ENCODE assay signal across 10 mouse cellular contexts in the genomic region with DNA sequence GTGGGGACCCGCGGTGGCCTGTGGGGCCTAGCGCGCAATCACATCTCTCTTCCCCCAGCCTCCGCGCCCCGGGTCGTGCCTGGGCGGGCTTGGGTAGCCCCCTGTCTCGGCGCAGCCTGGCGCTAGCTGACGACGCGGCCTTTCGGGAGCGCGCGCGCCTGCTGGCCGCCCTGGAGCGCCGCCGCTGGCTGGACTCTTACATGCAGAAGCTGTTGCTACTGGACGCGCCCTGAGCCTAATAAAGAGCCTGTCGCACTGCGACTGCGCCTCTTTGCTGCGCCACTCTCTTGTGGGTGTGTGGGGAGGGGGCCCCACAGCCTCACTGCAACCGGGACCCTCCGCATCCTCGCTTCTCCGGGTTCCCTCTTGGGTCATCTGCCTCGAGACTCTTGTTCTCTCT. TPM values are rescaled to one million over a fixed set of nuclear protein-coding genes. Genes with fewer than 3 reads are reported as not detected.
A peak's percentile ranks its signal among the peaks of the same experiment; 100 is the strongest.
DNase-seq lines count a peak whose midpoint lies in the region; ATAC-seq lines count a peak whose summit lies in the region.
"Had no signal": no experiment of that assay in that cellular context is flagged by ENCODE, and none has a peak within 500 bp of the region (broad histone marks: within the 10 kb centered on the region; RNA-seq: fewer than 3 reads in every experiment).

No protein-coding gene starts in this region.

- peak overlapping the region; percentile 40 for H3K4me3 ChIP-seq in kidney, embryonic 15.5 days (replicated peaks)
- peak overlapping the region; percentile 10; the same call in 1 of the 2 replicates for H3K4me3 ChIP-seq in forebrain, embryonic 11.5 days (ENCODE audit: low read depth, low read length)
- H3K4me3 ChIP-seq in limb, embryonic 12.5 days (replicated peaks): peak overlapping the region; percentile 19; the same call in 1 of the 2 replicates

- H3K36me3 ChIP-seq in kidney, embryonic 15.5 days: no peaks in the 10 kb centered on the region
- H3K36me3 ChIP-seq in forebrain, embryonic 11.5 days (ENCODE audit: control insufficient read depth, insufficient read depth, low read length): no peaks in the 10 kb centered on the region
- H3K36me3 ChIP-seq in limb, embryonic 12.5 days: no peaks in the 10 kb centered on the region

- no peaks in the 10 kb centered on the region for H3K9me3 ChIP-seq in kidney, embryonic 15.5 days (replicated peaks)
- no peaks in the 10 kb centered on the region for H3K9me3 ChIP-seq in forebrain, embryonic 11.5 days (ENCODE audit: control insufficient read depth, low read length)
- H3K9me3 ChIP-seq in limb, embryonic 12.5 days: no peaks in the 10 kb centered on the region; the same call in 1 of the 2 replicates

- no peak overlapping the region for H3K27ac ChIP-seq in kidney, embryonic 15.5 days
- no peak overlapping the region for H3K27ac ChIP-seq in forebrain, embryonic 11.5 days (ENCODE audit: low read depth, low read length)
- no peak overlapping the region for H3K27ac ChIP-seq in limb, embryonic 12.5 days

- ATAC-seq in kidney, embryonic 15.5 days (replicated peaks; ENCODE audit: low FRiP score): no peak; the same call in 1 of the 2 replicates
- peak; percentile 8; the same call in 1 of the 2 replicates for ATAC-seq in forebrain, embryonic 11.5 days (replicated peaks; ENCODE audit: low FRiP score)
- ATAC-seq in limb, embryonic 12.5 days (ENCODE audit: insufficient number of reproducible peaks, insufficient read depth, low FRiP score, low TSS enrichment, low read depth): no peak

- H3K4me1 ChIP-seq in kidney, embryonic 15.5 days: peaks cover 24% of the 10 kb centered on the region
- H3K4me1 ChIP-seq in forebrain, embryonic 11.5 days (replicated peaks; ENCODE audit: control insufficient read depth, insufficient read depth, low read length): peaks cover 6% of the 10 kb centered on the region; the same call in 1 of the 2 replicates
- H3K4me1 ChIP-seq in limb, embryonic 12.5 days (replicated peaks): peaks cover 22% of the 10 kb centered on the region

- WGBS in kidney, embryonic 15.5 days: 5% methylated on average over 35 of the region's 35 CpGs
- WGBS in forebrain, embryonic 11.5 days: 4% methylated on average over 35 of the region's 35 CpGs
- 3% methylated on average over 35 of the region's 35 CpGs for WGBS in limb, embryonic 12.5 days

- peaks cover 98% of the 10 kb centered on the region for H3K27me3 ChIP-seq in kidney, embryonic 15.5 days
- H3K27me3 ChIP-seq in forebrain, embryonic 11.5 days (ENCODE audit: control insufficient read depth, insufficient read depth, low read length): peaks cover 82% of the 10 kb centered on the region
- peaks cover 99% of the 10 kb centered on the region for H3K27me3 ChIP-seq in limb, embryonic 12.5 days

- no peak overlapping the region for H3K9ac ChIP-seq in kidney, embryonic 15.5 days
- H3K9ac ChIP-seq in forebrain, embryonic 11.5 days (ENCODE audit: low read length): no peak overlapping the region
- no peak overlapping the region for H3K9ac ChIP-seq in limb, embryonic 12.5 days (replicated peaks)

- H3K4me2 ChIP-seq in kidney, embryonic 15.5 days: peak overlapping the region; percentile 79
- H3K4me2 ChIP-seq in forebrain, embryonic 11.5 days (ENCODE audit: low read depth, low read length, severe bottlenecking): peak overlapping the region; percentile 32; the same call in 1 of the 2 replicates
- H3K4me2 ChIP-seq in limb, embryonic 12.5 days: peak overlapping the region; percentile 23; the same call in 1 of the 2 replicates

- DNase-seq in kidney, adult 9 months: no peak
- peak; percentile 70 for DNase-seq in forebrain, embryonic 11.5 days (ENCODE audit: low spot score)
- DNase-seq in retina, embryonic 14.5 days (ENCODE audit: low spot score): peak; percentile 76
- no peak for DNase-seq in right cerebral cortex, postnatal 10 days (ENCODE audit: low spot score in 2 of 2)
- no peak for DNase-seq in lung, postnatal 4 days
- no peak for DNase-seq in spleen, postnatal 36 days (ENCODE audit: low spot score in 2 of 2)

RNA-seq across cellular contexts. Expression of gene Pth2, which starts 0.7 kb away (rescaled TPM):
- not detected in 2 replicates for polyA plus RNA-seq in kidney, embryonic 15.5 days (2015; fragmentation: Nextera tagmentation; extraction: Ambion mirVana)
- polyA plus RNA-seq in forebrain, embryonic 11.5 days (2014; fragmentation: Nextera tagmentation; extraction: Ambion mirVana): not detected in 2 replicates
- not detected in 2 replicates for polyA plus RNA-seq in limb, embryonic 12.5 days (2016; fragmentation: Nextera tagmentation; extraction: Ambion mirVana)
- polyA plus RNA-seq: gonadal fat pad, adult 2 months; spleen, adult 2 months had no signal

RNA-seq across cellular contexts. Expression of gene Gfy, which starts 2.2 kb away (rescaled TPM):
- not detected in 2 replicates for polyA plus RNA-seq in kidney, embryonic 15.5 days (2015; fragmentation: Nextera tagmentation; extraction: Ambion mirVana)
- 0.13 and 0.33 TPM in 2 replicates for polyA plus RNA-seq in forebrain, embryonic 11.5 days (2014; fragmentation: Nextera tagmentation; extraction: Ambion mirVana)
- not detected in 2 replicates for polyA plus RNA-seq in limb, embryonic 12.5 days (2016; fragmentation: Nextera tagmentation; extraction: Ambion mirVana)
- polyA plus RNA-seq: gonadal fat pad, adult 2 months; spleen, adult 2 months had no signal

RNA-seq across cellular contexts. Expression of gene Slc17a7, which starts 17.8 kb away (rescaled TPM):
- polyA plus RNA-seq in kidney, embryonic 15.5 days (2015; fragmentation: Nextera tagmentation; extraction: Ambion mirVana): 0.14 and 0.30 TPM in 2 replicates
- 3.6 and 4.6 TPM in 2 replicates for polyA plus RNA-seq in forebrain, embryonic 11.5 days (2014; fragmentation: Nextera tagmentation; extraction: Ambion mirVana)
- polyA plus RNA-seq in limb, embryonic 12.5 days (2016; fragmentation: Nextera tagmentation; extraction: Ambion mirVana): 0.17 and 0.25 TPM in 2 replicates

RNA-seq across cellular contexts. Expression of gene Ccdc155, which starts 23.2 kb away (rescaled TPM):
- 0.78 and 1.1 TPM in 2 replicates for polyA plus RNA-seq in kidney, embryonic 15.5 days (2015; fragmentation: Nextera tagmentation; extraction: Ambion mirVana)
- polyA plus RNA-seq in forebrain, embryonic 11.5 days (2014; fragmentation: Nextera tagmentation; extraction: Ambion mirVana): 0.83 and 0.90 TPM in 2 replicates
- polyA plus RNA-seq in limb, embryonic 12.5 days (2016; fragmentation: Nextera tagmentation; extraction: Ambion mirVana): 1.0 and 1.7 TPM in 2 replicates

RNA-seq across cellular contexts. Expression of gene Aldh16a1, which starts 27.2 kb away (rescaled TPM):
- polyA plus RNA-seq in kidney, embryonic 15.5 days (2015; fragmentation: Nextera tagmentation; extraction: Ambion mirVana): 69.3 and 69.9 TPM in 2 replicates
- polyA plus RNA-seq in forebrain, embryonic 11.5 days (2014; fragmentation: Nextera tagmentation; extraction: Ambion mirVana): 44.0 and 44.1 TPM in 2 replicates
- 51.4 and 53.8 TPM in 2 replicates for polyA plus RNA-seq in limb, embryonic 12.5 days (2016; fragmentation: Nextera tagmentation; extraction: Ambion mirVana)

Comparison
In these comparisons a context has a peak if more than half of its experiments do, and no peak if none do; other contexts are left out.
1. H3K4me2 ChIP-seq: peak in every context shown above with its lines; median percentile 79 in kidney, embryonic 15.5 days; 32 in forebrain, embryonic 11.5 days; 23 in limb, embryonic 12.5 days.
2. DNase-seq: peak in forebrain, embryonic 11.5 days (single experiment) and retina, embryonic 14.5 days (single experiment); none in kidney, adult 9 months (single experiment), right cerebral cortex, postnatal 10 days (0 of 2), lung, postnatal 4 days (0 of 2) and spleen, postnatal 36 days (0 of 2).
3. Peak in every context shown above with its lines, with median percentiles within 50 percentile points of each other: H3K4me3 ChIP-seq.